In the genomic region with DNA sequence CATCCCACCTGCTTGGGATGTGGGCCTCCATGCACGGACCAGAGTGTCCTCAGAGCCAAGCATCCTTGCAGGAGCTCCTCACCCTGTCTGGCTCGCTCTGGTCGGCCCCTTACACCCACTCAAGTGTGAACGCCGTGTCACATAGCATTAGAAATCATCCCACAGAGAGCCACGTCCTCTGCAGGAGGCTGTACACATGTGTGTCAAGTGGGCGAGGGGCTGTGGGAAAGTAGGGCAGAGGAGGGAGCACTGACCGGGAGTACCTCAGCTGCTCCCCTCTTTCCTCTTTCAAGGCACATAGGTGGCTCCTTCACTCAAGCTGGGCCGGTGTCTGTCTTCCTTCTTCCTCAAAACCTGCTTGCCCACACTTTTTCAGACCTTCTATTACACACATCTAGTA, we compare ENCODE assay signal across 17 mouse cellular contexts.
"Had no signal": no experiment of that assay in that cellular context is flagged by ENCODE, and none has a peak within 500 bp of the region (broad histone marks: within the 10 kb centered on the region; RNA-seq: fewer than 3 reads in every experiment).

No protein-coding gene starts in this region.

- H3K9ac ChIP-seq: kidney, embryonic 15.5 days; liver, embryonic 13.5 days; neural tube, embryonic 12.5 days; neural tube, embryonic 15.5 days had no signal

- DNase-seq: kidney, adult 11 months; kidney, adult 8-10 months; kidney, postnatal 10 days; kidney, postnatal 36 days; layer of hippocampus, postnatal 36 days; liver, embryonic 13.5 days; lung, adult 2 months; lung, postnatal 14 days; lung, postnatal 4 days; thymus, adult 2 months; thymus, postnatal 25 days had no signal

- H3K4me1 ChIP-seq: liver, embryonic 13.5 days; neural tube, embryonic 12.5 days had no signal

- H3K36me3 ChIP-seq: liver, embryonic 13.5 days had no signal

- H3K4me2 ChIP-seq: kidney, embryonic 15.5 days; liver, embryonic 13.5 days; neural tube, embryonic 12.5 days; neural tube, embryonic 15.5 days had no signal

- H3K9me3 ChIP-seq: kidney, embryonic 15.5 days; liver, embryonic 13.5 days; midbrain, embryonic 10.5 days; neural tube, embryonic 12.5 days; neural tube, embryonic 15.5 days had no signal

- H3K27me3 ChIP-seq: kidney, embryonic 15.5 days; liver, embryonic 13.5 days; neural tube, embryonic 12.5 days; neural tube, embryonic 15.5 days had no signal

- H3K4me3 ChIP-seq: kidney, embryonic 15.5 days; left cerebral cortex, adult 2 months; liver, embryonic 13.5 days; midbrain, embryonic 10.5 days; neural tube, embryonic 12.5 days; neural tube, embryonic 15.5 days had no signal

- H3K27ac ChIP-seq: left cerebral cortex, adult 2 months; liver, embryonic 13.5 days; midbrain, embryonic 10.5 days; neural tube, embryonic 12.5 days; neural tube, embryonic 15.5 days; stomach, postnatal 0 days had no signal
